Mouse (Mus musculus) heart, postnatal 0 days (tissue): ENCODE data around the gene Thrsp. TPM values are rescaled to one million over a fixed set of nuclear protein-coding genes. Genes with fewer than 3 reads are reported as not detected.
A peak's percentile ranks its signal among the peaks of the same experiment; 100 is the strongest.

Experiments used
- ATAC-seq: fragments of 200-750 bp; cut with Nextera tagmentation; 2 replicates; pipeline ENCODE4 v1.8.0; 2017; ENCODE audit warnings: low read depth, moderate number of reproducible peaks, moderate library complexity; ENCODE audit not compliant: insufficient read depth
- DNase-seq: peaks from one replicate; pipeline ENCODE4 v3.0.0-alpha.2; 2016; ENCODE audit warnings: low spot score
- H3K27ac ChIP-seq: fragments of 300-500 bp; sonication (generic); 2 replicates; pipeline ENCODE4 v1.5.1; 2014; ENCODE audit warnings: low read depth, mild to moderate bottlenecking
- H3K27me3 ChIP-seq: fragments of 300-500 bp; sonication (generic); 2 replicates; pipeline ENCODE4 v1.6.1; 2014; ENCODE audit warnings: low read length, mixed read lengths; ENCODE audit not compliant: control insufficient read depth, insufficient read depth
- H3K36me3 ChIP-seq: fragments of 300-500 bp; sonication (generic); replicated peaks from 2 replicates; pipeline ENCODE4 v1.6.1; 2014; ENCODE audit warnings: low read length, mixed read lengths; ENCODE audit not compliant: control insufficient read depth, insufficient read depth
- H3K4me1 ChIP-seq: fragments of 300-500 bp; sonication (generic); 2 replicates; pipeline ENCODE4 v1.6.1; 2014; ENCODE audit warnings: antibody characterized with exemption; ENCODE audit not compliant: control insufficient read depth, insufficient read depth
- H3K4me2 ChIP-seq: fragments of 300-500 bp; sonication (generic); 2 replicates; pipeline ENCODE4 v1.6.1; 2014; ENCODE audit warnings: low read depth, mild to moderate bottlenecking, low read length, moderate library complexity
- H3K4me3 ChIP-seq: fragments of 300-500 bp; sonication (generic); 2 replicates; pipeline ENCODE4 v1.5.1; 2014; ENCODE audit warnings: low read depth, low read length
- H3K9ac ChIP-seq: fragments of 300-500 bp; sonication (generic); replicated peaks from 2 replicates; pipeline ENCODE4 v1.6.1; 2014; ENCODE audit warnings: low read depth, low read length, mixed read lengths
- H3K9me3 ChIP-seq: fragments of 300-500 bp; sonication (generic); replicated peaks from 2 replicates; pipeline ENCODE4 v1.6.1; 2016; ENCODE audit warnings: low read length; ENCODE audit not compliant: control insufficient read depth
- CTCF ChIP-seq: IDR thresholded peaks from 2 replicates; pipeline ENCODE4 v1.5.1; 2016; ENCODE audit warnings: antibody characterized with exemption, control low read depth, low read depth
- EP300 ChIP-seq: IDR thresholded peaks from 2 replicates; pipeline ENCODE4 v1.6.1; 2016; ENCODE audit warnings: antibody characterized with exemption, low read depth
- WGBS: fragments of 180-500 bp; shearing (Covaris S2); extraction: QIAGEN DNeasy Blood & Tissue Kit; methylation state at CpG from one replicate; pipeline ENCODE4 v1.1.7; 2014; 5-methylcytosine and 5-hydroxymethylcytosine counted together
- polyA plus RNA-seq: library from polyadenylated mRNA; unstranded; fragments of >200 nt; fragmentation: Nextera tagmentation; extraction: Ambion mirVana; gene quantifications from 2 replicates; pipeline ENCODE4 v1.2.1, GENCODE M21; 2015
- total RNA-seq: library from RNA; depleted of rRNA; stranded (reverse); fragments of >200 nt; gene quantifications from 2 replicates; pipeline ENCODE4 v1.2.3, GENCODE M21; 2014; ENCODE audit warnings: low replicate concordance

Gene Thrsp
- total and polyA plus RNA-seq, 2 experiments from 2014 or later: 1.0 to 3.9 TPM

- Histone ChIP-seq H3K4me1 (no peaks in the 10 kb centered on the region), H3K27ac (no peak overlapping the region), H3K27me3 (no peaks in the 10 kb centered on the region), H3K4me3 (no peak overlapping the region), H3K4me2 (no peak overlapping the region), H3K36me3 (no peaks in the 10 kb centered on the region), H3K9ac (no peak overlapping the region), H3K9me3 (no peaks in the 10 kb centered on the region)
- DNase-seq (no peak), ATAC-seq (no peak; the same call in 1 of the 2 replicates)
- TF ChIP-seq CTCF: no peak
- no peak for TF ChIP-seq EP300
- 54% methylated on average over 5 of the region's 5 CpGs for WGBS
Measured at GRCm38 (mm10) chr7:97427778-97428420, 10.4 kb upstream of the Thrsp start.

- H3K27ac ChIP-seq: no peak overlapping the region
- DNase-seq: no peak
- no peaks in the 10 kb centered on the region for H3K9me3 ChIP-seq
- no peak for ATAC-seq
- H3K4me2 ChIP-seq: no peak overlapping the region
- TF ChIP-seq CTCF: no peak
- no peak for TF ChIP-seq EP300
- no peaks in the 10 kb centered on the region for H3K27me3 ChIP-seq
- 75% methylated on average over 6 of the region's 6 CpGs for WGBS
- H3K4me3 ChIP-seq: no peak overlapping the region
- H3K4me1 ChIP-seq: no peaks in the 10 kb centered on the region
- H3K9ac ChIP-seq: no peak overlapping the region
- no peaks in the 10 kb centered on the region for H3K36me3 ChIP-seq
Measured at GRCm38 (mm10) chr7:97427296-97427695, 9.8 kb upstream of the Thrsp start.

- Histone ChIP-seq H3K9ac (no peak overlapping the region), H3K36me3 (no peaks in the 10 kb centered on the region), H3K9me3 (no peaks in the 10 kb centered on the region), H3K27me3 (no peaks in the 10 kb centered on the region), H3K4me2 (no peak overlapping the region), H3K4me1 (no peaks in the 10 kb centered on the region), H3K27ac (no peak overlapping the region), H3K4me3 (no peak overlapping the region)
- WGBS: 50% methylated on average over 6 of the region's 6 CpGs
- no peak for ATAC-seq
- DNase-seq: no peak
- no peak for TF ChIP-seq EP300
- TF ChIP-seq CTCF: no peak
Measured at GRCm38 (mm10) chr7:97426566-97426965, 9.0 kb upstream of the Thrsp start.

- Histone ChIP-seq H3K9me3 (no peaks in the 10 kb centered on the region), H3K27ac (no peak overlapping the region), H3K27me3 (no peaks in the 10 kb centered on the region), H3K4me2 (no peak overlapping the region), H3K9ac (no peak overlapping the region), H3K4me1 (peaks cover 11% of the 10 kb centered on the region; the same call in 1 of the 2 replicates), H3K36me3 (no peaks in the 10 kb centered on the region), H3K4me3 (no peak overlapping the region)
- ATAC-seq (peak; percentile 82), DNase-seq (peak; percentile 69)
- peak; percentile 92 for TF ChIP-seq CTCF
- no peak for TF ChIP-seq EP300
- 8% methylated on average over 12 of the region's 12 CpGs for WGBS
Measured at GRCm38 (mm10) chr7:97424621-97425245, 7.2 kb upstream of the Thrsp start.

GRCm38 (mm10) chr7:97423754-97424153 is 6.2 kb upstream of the Thrsp start:
- no peak overlapping the region for H3K9ac ChIP-seq
- no peaks in the 10 kb centered on the region for H3K36me3 ChIP-seq
- 42% methylated on average over 5 of the region's 5 CpGs for WGBS
- H3K27me3 ChIP-seq: no peaks in the 10 kb centered on the region
- H3K4me3 ChIP-seq: no peak overlapping the region
- H3K4me1 ChIP-seq: peaks cover 11% of the 10 kb centered on the region; the same call in 1 of the 2 replicates
- DNase-seq (no peak), ATAC-seq (no peak)
- no peak overlapping the region for H3K4me2 ChIP-seq
- H3K27ac ChIP-seq: no peak overlapping the region
- H3K9me3 ChIP-seq: no peaks in the 10 kb centered on the region
- no peak for TF ChIP-seq EP300
- TF ChIP-seq CTCF: no peak
